Mouse (Mus musculus) mesoderm, embryonic 11.5 days (tissue): ENCODE data around the gene Zfp62.

Experiments
- DNase-seq: peaks from one replicate; pipeline ENCODE4 v3.0.0-alpha.2; 2012; ENCODE audit warnings: low read depth, low spot score

Zfp62 gene

DNA sequence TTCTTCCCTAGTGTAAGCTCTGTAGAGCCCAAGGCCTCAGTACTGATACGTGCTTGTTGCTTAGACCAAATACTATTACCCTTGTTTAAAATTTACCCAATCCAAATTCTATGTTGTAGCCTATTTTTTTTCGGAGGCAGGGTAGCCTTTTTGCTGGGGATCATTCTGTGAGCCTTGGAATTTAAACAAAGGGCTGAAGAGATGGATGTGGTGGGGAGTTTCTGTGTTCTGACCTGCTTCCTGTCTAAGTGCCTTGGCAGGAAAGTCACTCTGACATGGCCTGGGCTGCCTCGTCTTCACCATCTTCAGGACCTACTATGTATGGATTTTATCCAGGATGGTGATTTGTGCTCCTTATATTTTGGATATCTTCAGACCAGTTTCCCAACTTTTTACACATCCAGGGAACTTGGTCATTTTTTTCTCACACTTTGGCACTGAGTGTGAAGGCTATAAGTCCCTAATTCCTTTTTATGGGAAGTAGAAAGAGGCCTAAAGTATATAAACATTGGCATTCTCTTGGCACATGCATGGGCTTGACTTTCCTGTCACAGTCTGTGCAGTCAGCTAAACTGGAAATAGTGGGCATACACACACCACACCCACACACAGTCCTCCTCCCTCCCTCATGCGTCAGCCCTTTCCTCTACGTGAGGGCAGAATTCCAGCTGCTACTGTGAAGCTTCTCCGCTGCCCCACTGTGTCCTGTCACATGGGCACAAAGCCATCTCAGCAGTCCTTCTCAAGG, 45.3 kb downstream of the Zfp62 start:
- no peak for DNase-seq

DNA sequence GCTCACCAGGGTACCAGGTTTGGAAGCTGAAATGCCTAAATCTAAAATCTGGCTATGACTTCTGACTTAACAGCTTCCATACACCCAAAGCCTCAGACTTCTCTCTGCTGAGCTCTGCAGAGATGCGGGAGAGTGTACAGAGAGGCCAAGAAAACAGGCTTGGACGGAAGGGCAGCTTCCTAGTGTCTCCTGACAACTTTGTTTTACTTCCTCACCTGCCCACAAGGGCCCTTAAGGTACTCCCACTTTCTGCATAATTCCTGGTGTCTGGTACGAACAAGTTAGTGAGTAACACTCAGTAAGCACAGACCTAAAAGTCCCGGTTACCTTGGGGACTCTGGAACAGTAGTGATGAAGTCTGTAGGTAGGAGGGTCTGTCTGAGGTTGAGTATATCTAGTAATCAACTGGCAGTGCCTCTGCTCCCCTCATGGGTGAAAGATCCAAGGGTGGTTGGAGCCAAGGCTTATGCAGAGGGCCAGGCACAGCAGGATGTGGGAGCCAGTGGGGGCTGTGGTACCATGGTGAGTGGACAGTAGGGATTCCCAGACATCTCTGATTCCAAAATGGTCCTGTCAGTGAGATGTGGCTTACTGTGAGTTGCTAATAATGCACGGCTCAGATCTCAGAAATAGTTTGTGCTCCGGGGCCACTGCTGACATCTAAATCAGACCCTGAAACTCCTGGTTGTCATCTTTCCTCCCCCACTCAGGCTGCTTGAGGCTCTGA, 46.0 kb downstream of the Zfp62 start:
- no peak for DNase-seq

- no peak for DNase-seq
Observed at GRCm38 (mm10) chr11:49249811-49250421, 46.8 kb downstream of the Zfp62 start.

GRCm38 (mm10) chr11:49250422-49251379, 47.6 kb downstream of the Zfp62 start:
- DNase-seq: peak; percentile 82

DNA sequence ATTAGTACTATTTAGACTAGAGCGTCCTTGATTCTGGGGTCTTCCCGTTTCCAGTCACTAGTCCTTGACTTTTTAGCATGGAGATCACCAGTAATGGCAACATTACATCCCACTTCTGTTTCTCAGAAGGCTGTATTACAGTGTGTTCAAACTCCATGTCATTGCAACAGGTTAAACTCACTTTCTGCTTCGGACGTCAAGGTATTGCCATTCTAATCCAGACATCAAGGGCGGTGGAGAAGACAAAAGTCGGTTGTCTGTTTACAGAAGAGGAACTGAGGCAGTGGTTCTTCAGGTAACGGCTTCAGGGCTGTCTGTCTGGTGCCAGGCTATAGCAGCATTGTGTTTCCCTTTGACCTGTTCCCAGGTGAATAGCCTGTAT, 48.3 kb downstream of the Zfp62 start:
- no peak for DNase-seq

DNA sequence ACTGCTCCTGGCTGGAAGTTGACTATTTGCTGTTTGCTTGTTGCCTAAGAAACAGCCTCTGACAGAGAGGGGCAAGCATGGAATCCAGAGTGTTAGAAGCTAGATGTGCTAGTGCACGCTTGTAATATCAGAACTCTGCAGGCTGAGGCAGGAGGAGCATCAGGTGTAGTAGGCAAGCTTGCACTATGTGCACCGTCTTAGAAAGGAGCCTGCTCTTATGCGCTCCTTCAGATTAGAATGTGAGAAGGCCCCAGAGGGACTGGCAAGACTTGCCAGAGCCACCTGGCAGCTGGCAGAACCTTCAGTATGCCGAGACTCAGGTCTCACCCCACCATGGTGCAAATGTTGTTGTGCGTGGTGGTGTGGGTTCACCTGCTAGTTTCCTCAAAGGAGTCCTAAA, 49.0 kb downstream of the Zfp62 start:
- DNase-seq: no peak

GRCm38 (mm10) chr11:49253035-49253434, 49.9 kb downstream of the Zfp62 start:
- DNase-seq: no peak

- DNase-seq: no peak
Observed at GRCm38 (mm10) chr11:49259296-49259695, 56.2 kb downstream of the Zfp62 start.

DNA sequence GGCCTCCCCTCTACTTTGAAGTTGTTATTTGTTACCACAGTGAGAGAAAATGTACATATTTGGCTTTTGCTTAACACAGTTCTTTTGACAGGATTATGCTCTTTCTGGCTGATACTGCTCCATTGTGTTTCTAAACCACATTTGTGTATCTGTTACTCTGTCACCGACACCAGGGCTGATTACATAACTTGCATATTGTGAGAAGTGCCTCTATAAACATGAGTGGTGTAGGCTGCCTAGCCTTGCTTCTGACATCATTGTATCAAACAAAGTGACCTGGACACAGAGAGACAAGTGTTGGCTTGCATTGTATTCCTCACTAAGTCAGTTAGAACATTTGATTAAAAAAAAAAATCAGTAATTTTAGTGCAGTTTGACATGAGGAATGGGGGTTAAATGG, 56.7 kb downstream of the Zfp62 start:
- DNase-seq: no peak

DNA sequence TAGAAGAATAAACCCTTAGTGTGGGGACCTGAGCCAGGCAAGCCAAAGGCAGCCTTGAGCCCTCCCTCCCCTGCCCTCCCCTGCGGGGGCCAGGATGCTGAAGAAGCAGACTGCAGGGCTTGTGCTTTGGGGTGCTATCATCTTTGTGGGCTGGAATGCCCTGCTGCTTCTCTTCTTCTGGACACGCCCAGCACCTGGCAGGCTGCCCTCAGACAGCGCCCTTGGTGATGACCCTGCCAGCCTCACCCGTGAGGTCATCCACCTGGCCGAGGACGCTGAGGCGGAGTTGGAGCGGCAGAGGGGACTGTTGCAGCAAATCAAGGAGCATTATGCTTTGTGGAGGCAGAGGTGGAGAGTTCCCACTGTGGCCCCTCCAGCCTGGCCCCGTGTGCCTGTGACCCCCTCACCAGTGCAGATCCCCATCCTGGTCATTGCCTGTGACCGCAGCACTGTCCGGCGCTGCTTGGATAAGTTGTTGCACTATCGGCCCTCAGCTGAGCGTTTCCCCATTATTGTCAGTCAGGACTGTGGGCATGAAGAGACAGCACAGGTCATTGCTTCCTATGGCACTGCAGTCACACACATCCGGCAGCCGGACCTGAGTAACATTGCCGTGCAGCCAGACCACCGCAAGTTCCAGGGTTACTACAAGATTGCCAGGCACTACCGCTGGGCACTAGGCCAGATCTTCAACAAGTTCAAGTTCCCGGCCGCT, 57.7 kb downstream of the Zfp62 start:
- no peak for DNase-seq

DNA sequence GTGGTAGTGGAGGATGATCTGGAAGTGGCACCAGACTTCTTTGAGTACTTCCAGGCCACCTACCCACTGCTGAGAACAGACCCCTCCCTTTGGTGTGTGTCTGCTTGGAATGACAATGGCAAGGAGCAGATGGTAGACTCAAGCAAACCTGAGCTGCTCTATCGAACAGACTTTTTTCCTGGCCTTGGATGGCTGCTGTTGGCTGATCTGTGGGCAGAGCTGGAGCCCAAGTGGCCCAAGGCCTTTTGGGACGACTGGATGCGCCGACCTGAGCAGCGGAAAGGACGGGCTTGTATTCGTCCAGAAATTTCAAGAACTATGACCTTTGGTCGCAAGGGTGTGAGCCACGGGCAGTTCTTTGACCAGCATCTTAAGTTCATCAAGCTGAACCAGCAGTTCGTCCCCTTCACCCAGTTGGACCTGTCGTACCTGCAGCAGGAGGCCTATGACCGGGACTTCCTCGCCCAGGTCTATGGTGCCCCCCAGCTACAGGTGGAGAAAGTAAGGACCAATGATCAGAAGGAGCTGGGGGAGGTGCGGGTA, 58.3 kb downstream of the Zfp62 start:
- no peak for DNase-seq

DNA sequence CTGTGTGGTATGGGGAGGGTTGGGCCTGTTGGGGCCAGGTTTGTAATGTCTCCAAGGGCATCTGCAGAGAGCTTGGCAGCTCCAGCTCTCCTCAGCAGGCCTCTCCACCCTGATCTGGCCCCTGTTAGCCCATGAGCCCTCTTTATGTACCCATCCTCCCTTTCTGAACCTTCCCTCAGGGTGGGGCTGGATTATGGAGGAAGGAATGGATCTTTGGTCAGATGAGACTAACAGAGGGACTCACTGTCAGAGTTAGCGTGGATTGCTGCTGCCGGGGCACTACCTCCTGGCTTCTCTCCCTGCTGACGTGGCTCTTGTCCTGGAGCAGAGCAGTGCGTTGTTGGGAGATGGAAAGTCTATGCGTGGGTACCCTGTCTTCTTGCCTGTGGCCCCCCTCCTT, 59.2 kb downstream of the Zfp62 start:
- no peak for DNase-seq

DNA sequence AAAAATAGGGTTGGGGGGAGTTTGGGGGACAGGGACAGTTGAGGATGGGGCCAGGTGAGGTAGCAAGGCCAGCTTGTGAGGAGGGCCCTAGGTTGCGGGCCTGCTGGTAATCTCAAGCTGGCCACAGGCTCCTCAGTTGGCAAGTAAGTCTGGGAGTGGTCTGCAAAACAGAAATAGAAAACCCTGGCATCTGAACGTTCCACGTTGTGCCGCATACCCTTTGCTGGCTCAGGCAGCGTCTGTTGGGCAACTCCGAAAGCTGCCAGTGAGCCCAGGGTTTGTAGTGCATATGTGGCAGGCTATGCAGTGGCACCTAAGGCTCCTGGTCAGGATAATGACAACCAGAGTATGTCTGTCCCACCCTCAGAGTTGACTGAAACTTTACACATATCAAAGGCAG, 60.1 kb downstream of the Zfp62 start:
- no peak for DNase-seq

- no peak for DNase-seq
Observed at GRCm38 (mm10) chr11:49264081-49264480, 61.0 kb downstream of the Zfp62 start.

- no peak for DNase-seq
Observed at GRCm38 (mm10) chr11:49264622-49265021, 61.5 kb downstream of the Zfp62 start.

GRCm38 (mm10) chr11:49265101-49265500, 62.0 kb downstream of the Zfp62 start:
- DNase-seq: no peak

- no peak for DNase-seq
Observed at GRCm38 (mm10) chr11:49266671-49267070, 63.6 kb downstream of the Zfp62 start.

DNA sequence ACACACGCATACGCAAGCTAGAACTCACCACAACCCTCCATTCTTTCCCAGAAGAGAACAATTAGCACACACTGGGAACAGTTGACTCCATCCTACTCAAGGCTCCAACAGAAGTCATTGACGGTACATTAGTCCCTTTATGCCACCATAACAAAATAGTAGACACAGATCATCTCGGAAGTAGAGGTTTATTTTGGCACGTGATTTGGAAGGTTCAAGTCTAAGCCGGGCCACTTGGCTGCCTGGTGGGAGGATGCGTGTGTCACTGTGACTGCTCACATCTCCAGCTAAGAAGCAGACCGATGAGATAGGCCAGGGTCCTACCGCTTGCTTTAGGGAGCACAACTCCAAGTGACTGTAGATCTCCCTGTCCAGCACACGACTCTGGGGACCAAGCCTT, 64.2 kb downstream of the Zfp62 start:
- DNase-seq: no peak

- DNase-seq: no peak
Observed at GRCm38 (mm10) chr11:49267970-49268579, 65.0 kb downstream of the Zfp62 start.
